Mouse (Mus musculus) ES-E14 (cell line): ENCODE measurements at regions not wholly inside any gene's neighbourhood (a gene's known extent, or its start where the extent isn't known, plus 50 kb on each side); places are given as distances from the start of the nearest gene placed in this dataset.

Source experiments
- CHD2 ChIP-seq: IDR thresholded peaks from 2 replicates; pipeline ENCODE4 v1.6.1; 2014; ENCODE audit warnings: mild to moderate bottlenecking, low read depth, low read length, inconsistent platforms
- HCFC1 ChIP-seq: IDR thresholded peaks from 2 replicates; pipeline ENCODE4 v1.6.1; 2012; ENCODE audit warnings: low read length, inconsistent platforms, borderline replicate concordance; ENCODE audit not compliant: insufficient read depth
- MAFK ChIP-seq: IDR thresholded peaks from 2 replicates; pipeline ENCODE4 v1.6.1; 2014; ENCODE audit warnings: mild to moderate bottlenecking, low read depth, low read length, inconsistent platforms; ENCODE audit not compliant: insufficient read depth
- ZC3H11A ChIP-seq: IDR thresholded peaks from 2 replicates; pipeline ENCODE4 v1.6.1; 2012; ENCODE audit warnings: low read depth, mild to moderate bottlenecking, inconsistent platforms, low read length, borderline replicate concordance
- ZNF384 ChIP-seq: IDR thresholded peaks from 2 replicates; pipeline ENCODE4 v1.6.1; 2012; ENCODE audit warnings: low read depth, low read length, inconsistent platforms

- no peak for TF ChIP-seq CHD2
- TF ChIP-seq ZC3H11A, result no peak
- TF ChIP-seq ZNF384, result no peak
- no peak for TF ChIP-seq MAFK
- TF ChIP-seq HCFC1, result no peak
Observed at GRCm38 (mm10) chr3:99791316-99791715, 93.9 kb upstream of the Spag17 start.
